Mouse (Mus musculus): ENCODE data around the gene Serpinf1.

Serpinf1 gene

DNA sequence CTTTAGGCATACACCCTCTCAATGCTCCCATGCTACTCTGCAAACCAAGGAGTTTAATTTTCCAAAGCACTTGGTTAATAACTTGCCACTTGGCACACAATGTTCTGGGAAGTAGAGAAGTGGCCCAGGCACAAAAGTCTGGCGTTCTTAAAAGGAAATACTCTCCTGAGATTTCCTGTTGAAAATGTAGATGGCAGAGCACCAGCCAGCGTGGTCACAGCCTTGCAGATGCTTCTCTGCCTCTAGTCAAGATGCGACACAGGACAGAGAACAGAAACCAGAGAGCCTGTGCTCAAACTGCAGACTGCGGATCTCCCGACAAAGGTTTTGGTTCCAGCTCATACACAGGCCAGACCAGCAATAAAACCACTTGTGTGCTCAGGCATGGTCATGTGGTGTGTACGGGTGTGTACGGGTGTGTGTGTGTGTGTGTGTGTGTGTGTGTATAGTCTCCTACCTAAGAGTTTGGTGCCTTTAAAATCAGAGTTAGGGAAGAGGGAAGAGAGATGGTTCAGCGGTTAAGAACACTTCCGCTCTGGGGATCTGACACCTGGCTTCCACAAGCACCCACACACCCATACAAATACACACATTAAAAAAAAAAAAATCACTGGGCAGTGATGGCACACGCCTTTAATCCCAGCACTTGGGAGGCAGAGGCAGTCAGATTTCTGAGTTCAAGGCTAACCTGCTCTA lies 32.7 kb upstream of the Serpinf1 start:
- DNase-seq: peak in 1 of 2 experiments; percentile 55

DNA sequence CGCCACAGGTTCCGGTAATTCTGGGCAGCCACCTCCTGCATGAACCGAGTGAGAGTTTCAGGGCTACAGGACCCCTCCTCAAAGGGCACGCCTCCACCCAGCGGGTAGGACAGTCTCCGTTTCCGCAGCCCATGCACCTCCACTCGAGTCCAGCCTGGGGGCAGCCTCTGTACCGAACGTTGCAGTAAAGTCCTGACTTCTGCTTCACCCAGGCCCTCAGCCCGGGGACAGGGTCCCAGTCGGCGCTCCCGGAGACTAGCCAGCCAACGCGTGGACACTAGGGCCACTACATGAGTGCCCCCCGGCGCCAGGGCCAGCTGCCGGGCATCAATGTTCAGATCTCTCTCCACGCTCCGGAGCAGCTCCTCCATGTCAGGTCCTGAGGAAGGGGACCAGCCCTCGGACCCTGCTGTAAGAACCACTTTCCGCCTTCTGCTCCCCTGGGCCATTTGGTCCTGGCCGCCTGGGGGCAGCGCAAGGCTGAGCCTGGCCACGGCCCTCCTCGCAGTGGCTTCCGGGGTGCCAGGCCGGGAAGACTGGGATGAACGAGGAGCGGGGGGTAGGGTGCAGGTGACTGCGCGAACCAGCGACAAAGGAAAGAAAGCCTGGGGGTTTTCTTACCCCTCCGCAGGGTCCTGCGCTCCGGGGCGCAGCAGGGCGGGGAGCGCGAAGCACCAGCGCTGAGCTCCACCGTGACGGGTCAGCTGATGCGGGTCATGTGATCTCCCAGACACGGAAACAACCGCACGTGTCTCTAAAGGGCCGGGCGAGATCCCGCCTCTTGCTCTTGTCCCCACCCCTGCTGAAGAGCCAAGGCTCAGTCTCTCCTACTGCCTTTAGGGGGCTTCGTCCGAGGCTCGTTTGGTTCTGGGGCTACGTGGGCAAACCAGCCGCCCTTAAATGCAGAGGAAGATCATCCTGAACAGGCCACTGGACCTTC lies 31.8 kb upstream of the Serpinf1 start, which contains the start of gene Wdr81:
Wdr81 (minus strand) TSS at position 727 of the 940 bp plus-strand sequence.
- peak; percentile 95 to 96 for DNase-seq

DNA sequence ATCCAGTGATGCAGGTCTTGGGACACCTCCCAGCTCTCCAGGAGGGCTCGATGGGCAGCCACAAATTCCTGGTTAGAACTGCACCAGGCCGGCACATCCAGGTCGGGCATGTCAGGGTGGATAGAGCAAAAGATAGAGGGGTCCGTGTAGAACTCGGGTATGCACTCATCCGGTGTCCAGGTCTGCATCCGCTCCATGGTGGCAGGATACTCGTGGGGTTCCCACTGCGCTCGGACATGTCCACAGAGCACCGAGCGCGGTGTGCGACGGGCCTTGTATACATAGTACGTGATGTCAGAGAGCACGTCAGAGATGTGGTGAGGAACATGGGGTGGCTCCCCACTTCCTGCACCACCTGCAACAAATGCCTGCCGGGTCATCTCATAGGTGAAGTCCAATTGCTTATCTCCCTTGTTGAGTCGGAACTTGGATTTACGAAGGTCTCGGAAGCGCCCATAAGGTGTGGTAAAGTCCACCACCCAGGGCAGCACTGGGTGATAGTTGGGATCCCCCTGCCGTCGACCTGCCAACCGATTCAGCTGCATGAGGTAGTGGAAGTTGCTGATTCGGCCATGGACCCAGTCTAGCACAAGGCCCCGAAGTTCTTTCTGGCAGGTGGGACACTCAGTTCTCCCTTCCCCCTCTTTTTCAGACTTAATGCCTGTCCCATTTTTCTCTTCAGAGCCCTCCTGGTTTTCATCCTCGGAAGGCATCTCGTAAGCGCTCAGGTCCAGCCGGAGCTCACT lies 30.5 kb upstream of the Serpinf1 start:
- DNase-seq: peak in 1 of 2 experiments; percentile 41

DNA sequence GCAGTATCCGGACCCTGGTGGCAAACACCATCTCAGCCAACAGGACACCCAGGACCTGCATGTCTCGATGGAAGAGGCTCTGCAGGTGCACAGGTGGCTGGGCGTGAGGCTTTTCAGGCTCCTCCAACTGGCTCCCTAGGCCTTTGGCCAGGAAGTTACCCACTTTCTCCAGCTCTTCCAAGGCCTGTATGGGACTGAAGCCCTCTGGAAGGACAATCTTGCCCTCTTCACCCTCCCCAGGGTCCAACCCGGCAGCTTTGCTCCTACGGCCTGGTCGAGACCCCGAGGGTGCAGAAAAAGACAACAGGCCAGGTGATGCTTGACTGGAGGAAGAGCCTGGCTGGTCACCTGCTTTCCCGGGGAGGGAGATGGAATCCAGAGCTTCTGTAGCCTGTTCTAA lies 29.6 kb upstream of the Serpinf1 start:
- DNase-seq: peak in 1 of 2 experiments; percentile 28

DNA sequence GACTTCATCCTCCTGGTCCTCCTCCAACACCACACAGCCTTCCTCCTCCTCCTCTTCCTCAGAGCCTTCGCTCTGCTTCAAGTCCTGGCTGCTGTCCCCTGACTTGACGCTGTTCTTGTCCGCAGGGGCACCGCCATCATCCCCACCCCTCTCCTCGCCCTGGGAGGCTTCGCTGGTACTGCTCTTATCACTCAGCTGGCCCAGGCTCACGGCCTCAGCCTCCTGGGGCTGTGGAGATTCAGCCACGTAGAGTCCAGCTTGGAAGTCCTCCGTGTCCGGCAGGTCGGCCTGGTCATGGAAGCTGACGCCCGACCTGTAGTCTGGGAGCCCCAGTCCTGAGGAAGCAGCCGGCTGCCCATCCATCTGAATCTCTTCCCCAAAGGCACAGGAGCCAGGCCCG lies 28.4 kb upstream of the Serpinf1 start:
- peak in 1 of 2 experiments; percentile 41 for DNase-seq

DNA sequence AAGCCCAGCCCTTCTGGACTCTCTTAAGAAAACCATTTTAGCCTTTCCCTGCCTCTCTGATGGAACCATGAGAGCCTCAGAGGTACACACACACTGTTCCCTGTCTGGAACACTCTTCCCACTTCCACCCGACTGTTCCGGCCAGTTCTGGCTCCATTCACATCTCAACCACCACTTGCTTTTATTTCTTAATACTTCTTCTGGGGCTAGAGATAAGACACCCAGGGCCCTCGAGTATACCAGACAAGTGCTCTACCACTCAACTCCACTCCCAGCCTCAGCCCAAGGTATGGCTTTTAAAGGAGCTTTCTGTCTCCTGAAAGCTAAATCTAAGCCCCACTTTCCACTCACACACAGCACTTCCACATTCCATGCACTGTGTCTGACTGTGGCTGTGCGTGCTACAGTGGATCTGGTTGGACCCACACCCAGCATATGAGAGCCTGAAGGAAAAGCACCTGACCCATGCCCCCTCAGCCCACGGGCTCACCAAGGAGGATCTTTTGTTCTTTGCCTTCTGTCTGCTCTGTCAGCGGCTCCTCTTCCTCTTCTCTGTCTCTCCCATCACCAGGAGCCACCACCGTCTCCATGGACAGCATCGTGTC lies 27.9 kb upstream of the Serpinf1 start:
- DNase-seq: peak; percentile 31 to 37

DNA sequence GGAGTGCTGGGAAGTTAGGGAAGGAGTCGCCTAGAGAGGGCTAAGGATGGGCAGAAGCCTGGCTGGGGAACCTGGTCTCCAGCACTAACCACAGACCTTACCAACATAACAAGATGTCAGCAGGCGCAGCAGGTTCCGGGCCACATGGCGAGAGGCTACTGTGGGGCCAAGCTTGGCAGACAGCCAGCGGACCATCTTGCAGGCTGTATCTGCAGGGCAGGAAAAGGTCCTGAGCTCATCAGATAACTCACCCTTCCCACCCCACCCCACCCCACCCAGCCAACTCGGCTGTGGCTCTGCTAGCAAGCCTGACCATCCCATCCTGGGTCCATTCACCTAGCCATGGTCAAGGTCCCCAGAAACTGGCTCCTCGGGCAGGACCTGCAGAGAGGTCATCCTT lies 27.2 kb upstream of the Serpinf1 start:
- DNase-seq: peak in 1 of 2 experiments; percentile 40

DNA sequence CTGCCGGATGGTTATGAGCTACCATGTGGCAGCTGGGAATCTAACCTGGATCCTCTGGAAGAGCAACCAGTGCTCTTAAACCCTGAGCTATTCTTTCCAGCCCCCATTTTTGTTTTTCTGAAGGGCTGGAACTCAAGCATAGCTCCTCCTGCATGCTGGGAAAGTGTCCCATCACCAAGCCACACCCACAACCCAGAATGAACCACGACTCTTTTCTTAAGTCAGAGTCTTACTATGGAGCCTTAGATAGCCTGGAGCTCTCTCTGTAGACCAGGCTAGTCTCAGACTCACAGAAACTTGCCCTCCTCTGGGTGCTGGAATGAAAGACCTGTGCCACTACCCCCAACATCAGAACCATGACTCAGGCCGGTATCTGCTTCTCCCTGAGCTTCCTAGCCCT lies 26.1 kb upstream of the Serpinf1 start:
- no peak for DNase-seq

DNA sequence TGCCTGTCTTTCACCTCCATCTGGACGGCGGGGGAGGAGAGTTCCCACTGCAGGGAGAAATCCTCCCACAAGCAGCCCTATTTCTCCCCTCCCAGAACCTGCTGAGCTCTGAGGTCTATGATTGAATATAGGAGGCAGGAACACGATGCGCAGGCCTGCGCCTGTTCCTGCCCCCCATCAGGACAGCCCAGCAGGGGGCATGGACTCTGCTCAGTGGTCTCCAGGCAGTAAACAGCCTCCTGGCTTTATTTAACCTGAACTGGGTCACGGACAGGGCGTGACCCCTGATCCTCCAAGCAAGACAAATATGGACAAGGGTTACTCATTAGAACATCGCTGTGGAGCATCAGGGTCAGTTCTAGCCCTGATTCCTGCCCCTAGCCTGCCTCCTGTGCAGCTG lies 21.2 kb upstream of the Serpinf1 start:
- DNase-seq: peak; percentile 78 to 94

DNA sequence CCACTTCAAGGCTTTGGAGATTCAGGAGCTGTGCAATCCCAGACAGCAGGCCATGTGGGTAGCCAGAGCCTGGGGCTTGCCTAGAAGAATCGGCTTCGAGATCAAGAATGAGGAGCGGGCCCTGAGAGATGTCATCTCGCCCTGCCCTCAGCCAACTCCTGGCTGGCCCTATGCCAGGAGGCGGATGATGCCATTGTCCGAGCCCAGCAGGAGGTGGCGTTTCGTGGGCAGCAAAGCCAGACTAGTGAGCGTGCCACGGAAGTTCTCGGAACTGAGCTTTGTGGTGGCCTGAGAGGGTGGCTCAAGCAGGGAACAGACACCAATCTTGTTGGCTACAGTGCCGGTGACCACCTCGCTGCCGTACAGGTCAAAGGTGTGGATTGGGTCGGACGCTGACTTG lies 19.1 kb upstream of the Serpinf1 start:
- peak; percentile 39 to 69 for DNase-seq

DNA sequence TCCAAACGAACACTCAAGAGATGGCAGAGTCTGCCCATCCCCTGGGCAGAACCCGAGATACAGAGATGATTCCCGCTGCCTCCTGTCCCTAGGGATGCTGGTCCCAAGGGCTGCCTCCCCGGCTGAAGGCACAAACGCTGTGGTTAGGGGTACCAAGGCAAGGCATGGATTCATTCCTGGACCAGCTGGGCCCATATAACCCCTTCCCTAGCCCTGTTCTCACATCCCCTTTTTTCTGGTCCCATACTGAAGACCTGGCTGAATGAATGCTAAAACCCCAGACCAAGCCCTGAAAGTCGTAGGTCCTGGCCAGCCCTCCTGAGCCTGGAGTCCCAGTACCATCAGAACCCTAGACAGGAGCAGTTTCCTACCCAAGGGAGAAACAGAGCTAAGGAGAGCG lies 18.5 kb upstream of the Serpinf1 start:
- no peak for DNase-seq

DNA sequence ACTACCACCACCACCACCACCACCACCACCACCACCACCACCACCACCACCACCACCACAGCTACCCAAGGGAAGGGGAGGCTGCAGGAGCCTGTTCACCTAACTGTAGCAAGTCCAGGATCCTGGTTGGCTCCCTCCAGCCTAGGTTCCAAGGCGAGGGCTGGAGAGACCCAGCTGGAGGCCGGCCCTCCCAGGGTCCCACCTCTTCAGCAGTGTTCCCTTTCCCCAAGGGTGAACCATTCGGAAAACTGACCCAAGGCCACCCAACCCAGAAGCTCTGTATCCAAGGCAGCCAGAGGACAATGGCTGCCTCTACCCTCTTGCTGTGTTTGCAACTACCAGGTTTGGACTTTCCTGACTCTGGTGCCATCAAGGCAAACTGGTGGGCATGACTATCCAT lies 17.4 kb upstream of the Serpinf1 start:
- DNase-seq: peak; percentile 41 to 79

DNA sequence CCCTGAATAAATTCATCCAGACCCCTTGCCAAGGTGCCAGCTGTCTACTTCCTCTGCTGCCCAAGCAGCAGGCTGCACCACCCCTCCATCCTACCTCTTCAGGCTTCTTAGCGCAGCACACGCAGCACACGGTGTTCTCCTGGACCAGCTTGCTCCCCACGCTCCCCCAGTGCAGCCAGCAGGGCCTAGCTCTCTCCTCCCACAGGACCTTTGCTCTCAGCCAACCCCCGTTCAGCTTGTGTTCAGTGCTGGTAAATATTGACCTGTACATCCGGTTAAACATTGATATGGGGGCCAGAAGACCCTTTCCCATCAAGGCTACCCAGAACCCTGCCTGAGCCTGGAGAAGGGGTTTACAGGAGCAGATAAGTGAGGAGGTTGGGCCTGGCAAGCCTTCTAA lies 16.9 kb upstream of the Serpinf1 start, which contains the start of gene Serpinf2:
Serpinf2 (minus strand) TSS at position 229 of the 400 bp plus-strand sequence.
- DNase-seq: peak; percentile 70 to 91

DNA sequence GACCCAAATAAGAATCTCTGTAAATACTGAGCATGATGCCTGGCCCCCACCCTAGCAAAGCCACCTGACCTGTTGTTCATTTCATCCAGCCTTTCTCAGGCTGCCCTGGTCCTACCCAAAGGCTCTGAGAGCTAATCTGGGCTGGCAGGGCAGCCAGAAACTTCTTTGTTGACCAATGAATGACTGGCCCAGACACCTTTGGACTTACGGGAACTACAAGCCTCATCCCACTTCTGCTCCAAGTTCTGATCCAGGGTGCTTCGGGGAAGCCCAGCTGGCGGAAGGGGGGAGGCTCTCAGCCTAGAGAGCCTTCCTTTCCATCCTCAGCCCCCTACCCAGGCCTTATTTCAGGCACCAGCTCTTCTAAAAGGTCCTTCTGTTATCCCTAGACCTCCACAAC lies 16.3 kb upstream of the Serpinf1 start:
- DNase-seq: peak; percentile 51 to 72

DNA sequence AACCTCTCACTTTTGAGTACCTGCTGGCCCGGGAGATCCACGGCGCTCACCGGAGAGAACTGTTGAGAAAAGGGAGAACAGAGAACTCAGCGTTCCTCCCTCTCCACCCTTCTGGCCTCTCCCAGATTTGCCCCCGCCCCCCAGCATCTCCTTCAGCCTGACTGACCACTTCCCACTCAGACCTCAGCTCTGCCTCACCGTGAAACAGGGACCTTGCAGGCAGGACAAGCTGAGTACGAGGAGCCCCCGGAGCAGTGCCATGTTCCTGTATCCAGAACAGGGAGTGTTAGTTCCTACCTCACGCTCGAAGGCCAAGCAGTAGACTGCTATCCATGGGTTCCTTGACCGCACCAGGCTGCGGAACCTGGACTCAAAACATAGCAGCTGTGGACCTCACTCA lies 15.7 kb upstream of the Serpinf1 start:
- DNase-seq: peak; percentile 38 to 61

DNA sequence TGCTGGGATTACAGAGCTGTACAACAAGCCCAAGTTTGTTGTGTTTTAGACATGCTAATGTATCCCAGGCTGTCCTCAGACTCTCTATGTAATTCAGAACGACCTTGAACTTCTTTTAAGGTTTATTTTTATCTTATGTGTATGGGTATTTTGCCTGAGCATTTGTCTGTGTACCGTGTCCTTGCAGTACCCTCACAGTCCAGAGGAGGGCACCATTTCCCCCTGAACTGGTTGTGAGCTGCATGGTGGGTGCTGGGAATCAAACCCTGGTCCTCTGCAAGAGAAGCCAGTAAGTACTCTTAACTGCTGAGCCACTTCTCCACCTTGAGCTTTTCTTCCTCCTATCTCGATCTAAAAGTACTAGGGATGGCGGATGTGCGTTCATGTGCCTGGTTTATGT lies 11.6 kb upstream of the Serpinf1 start:
- no peak for DNase-seq

DNA sequence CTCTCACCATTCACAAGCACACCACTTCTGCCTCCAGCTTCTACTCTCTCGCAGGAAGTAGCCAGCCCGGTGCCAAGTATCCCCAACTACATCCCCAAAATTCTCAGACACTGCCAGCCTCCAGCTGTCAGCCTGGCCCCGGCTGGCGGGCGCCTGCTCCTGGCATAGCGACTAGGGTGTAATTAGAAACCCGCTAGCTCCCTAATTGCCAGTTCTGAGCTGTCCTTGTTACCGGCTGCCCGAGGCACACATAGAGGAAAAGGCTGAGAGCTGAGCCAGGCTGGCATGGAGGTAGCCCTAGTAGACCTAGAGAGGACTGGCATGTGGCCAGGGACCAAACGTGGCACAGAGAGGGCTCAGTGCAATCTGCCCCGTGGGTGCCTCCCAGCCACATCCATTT lies 8.8 kb upstream of the Serpinf1 start:
- peak; percentile 44 to 73 for DNase-seq

DNA sequence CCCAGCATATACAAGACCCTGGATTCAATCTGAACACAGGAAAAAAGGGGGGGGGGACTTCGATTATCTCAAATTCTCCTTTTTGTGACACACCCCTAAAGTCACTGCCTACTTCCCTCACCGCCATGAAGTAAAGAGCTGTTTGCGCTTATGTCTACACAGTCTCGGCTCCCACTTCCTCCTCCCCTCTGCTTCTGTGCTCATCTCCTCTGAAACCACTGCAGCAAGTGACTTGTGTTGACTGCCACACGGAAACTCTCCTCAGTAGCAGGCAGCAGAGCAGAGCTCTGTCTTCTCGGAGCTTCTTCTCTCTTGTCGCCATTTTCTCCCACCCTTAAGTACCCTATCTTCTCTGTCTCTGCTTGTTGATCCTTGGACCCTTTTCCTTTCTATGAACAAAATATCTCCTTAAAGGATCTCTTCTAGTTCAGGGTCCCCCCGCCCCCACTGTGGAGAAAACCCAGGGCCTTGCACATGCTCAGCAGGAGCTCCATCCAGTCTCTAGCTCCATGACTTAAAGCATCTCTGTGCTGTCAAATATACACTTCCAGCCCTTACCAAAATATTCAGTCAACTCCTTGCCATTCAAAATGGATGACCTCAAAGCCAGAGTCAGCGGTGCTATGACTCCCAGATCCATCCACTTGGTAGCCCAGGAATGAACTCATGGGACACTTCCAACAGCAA lies 6.7 kb upstream of the Serpinf1 start:
- no peak for DNase-seq

DNA sequence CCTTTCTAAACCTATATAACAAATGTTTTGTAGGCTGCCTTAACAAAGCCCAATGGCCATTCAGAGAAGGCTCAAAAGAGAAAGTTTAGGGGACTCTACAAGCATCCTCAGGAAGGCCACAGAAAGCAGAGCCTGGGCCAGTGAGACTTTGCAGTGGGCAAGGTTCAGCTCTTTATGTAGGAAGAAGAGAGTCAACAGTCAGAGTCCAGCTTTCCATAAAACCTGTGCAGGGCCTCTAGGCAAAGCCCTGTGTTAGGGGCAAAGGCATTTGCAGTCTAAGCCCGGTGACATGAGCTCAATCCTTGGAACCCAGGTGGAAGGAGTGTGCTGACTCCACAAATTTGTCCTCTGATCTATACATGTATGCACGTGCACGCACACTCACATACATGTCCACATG lies 2.0 kb upstream of the Serpinf1 start:
- DNase-seq: no peak

DNA sequence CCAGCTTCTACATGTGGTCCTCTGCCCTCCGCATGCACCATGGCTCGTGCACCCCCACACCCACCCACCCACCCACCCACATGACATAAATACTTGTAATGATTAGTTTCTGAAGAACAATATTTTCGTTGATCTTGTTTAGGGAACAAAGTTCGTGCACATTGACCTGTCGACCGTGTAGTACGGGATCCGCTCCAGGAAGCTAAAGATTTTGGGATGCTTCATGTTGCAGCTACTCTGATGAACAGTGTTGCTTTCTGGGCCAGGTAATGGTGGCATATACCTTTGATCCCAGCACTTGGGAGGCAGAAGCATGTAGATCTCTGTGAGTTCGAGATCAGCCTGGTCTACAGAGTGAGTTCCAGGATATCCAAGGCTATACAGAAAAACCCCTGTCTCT lies 1.5 kb upstream of the Serpinf1 start:
- no peak for DNase-seq

DNA sequence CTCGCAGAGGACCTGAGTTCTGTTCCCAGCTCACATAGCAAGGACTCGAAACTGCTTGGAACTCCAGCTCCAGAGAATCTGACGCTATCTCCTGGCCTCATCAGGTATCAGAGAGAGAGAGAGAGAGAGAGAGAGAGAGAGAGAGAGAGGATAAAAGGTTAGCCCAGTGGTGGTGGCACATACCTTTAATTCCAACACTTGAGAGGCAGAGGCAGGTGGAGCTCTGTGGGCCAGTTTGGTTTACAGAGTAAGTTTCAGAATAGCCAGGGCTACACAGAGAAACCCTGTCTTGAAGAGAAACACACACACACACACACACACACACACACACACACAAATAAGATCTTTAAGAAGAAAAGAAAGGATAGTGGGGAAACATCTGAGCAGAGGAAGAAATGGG lies 590 bp upstream of the Serpinf1 start:
- no peak for DNase-seq
